Comparison of ENCODE assay signal across 30 mouse cellular contexts in genomic region chr9:28783834-28784233, GRCm38 (mm10).
A peak's percentile ranks its signal among the peaks of the same experiment; 100 is the strongest.
DNase-seq lines count a peak whose midpoint lies in the region; ATAC-seq and TF ChIP-seq lines count a peak whose summit lies in the region.
"Had no signal": no experiment of that assay in that cellular context is flagged by ENCODE, and none has a peak within 500 bp of the region (broad histone marks: within the 10 kb centered on the region; RNA-seq: fewer than 3 reads in every experiment).

No protein-coding gene starts in this region.

- TF ChIP-seq EP300 in stomach, postnatal 0 days (optimal IDR thresholded peaks at IDR 0.05) = no peak

- H3K9ac ChIP-seq in embryonic facial prominence, embryonic 14.5 days (ENCODE audit: low read depth, low read length) = no peak overlapping the region
- no peak overlapping the region for H3K9ac ChIP-seq in lung, embryonic 14.5 days
- no peak overlapping the region for H3K9ac ChIP-seq in intestine, embryonic 16.5 days (ENCODE audit: low read depth, low read length)
- no peak overlapping the region for H3K9ac ChIP-seq in stomach, postnatal 0 days (ENCODE audit: low read length)
- H3K9ac ChIP-seq: embryonic facial prominence, embryonic 12.5 days; embryonic facial prominence, embryonic 15.5 days; forebrain, embryonic 13.5 days; forebrain, embryonic 15.5 days; forebrain, postnatal 0 days had no signal

- no peaks in the 10 kb centered on the region for H3K9me3 ChIP-seq in embryonic facial prominence, embryonic 14.5 days (ENCODE audit: control insufficient read depth, low read length)
- H3K9me3 ChIP-seq in embryonic facial prominence, embryonic 10.5 days = no peaks in the 10 kb centered on the region
- H3K9me3 ChIP-seq in lung, embryonic 14.5 days (ENCODE audit: low read depth, low read length) = no peaks in the 10 kb centered on the region
- no peaks in the 10 kb centered on the region for H3K9me3 ChIP-seq in intestine, embryonic 16.5 days (ENCODE audit: control insufficient read depth, low read length)
- H3K9me3 ChIP-seq in stomach, postnatal 0 days (ENCODE audit: control insufficient read depth, low read length) = no peaks in the 10 kb centered on the region
- H3K9me3 ChIP-seq: embryonic facial prominence, embryonic 12.5 days; embryonic facial prominence, embryonic 15.5 days; forebrain, embryonic 10.5 days; forebrain, embryonic 13.5 days; forebrain, embryonic 15.5 days; G1E had no signal

- WGBS in embryonic facial prominence, embryonic 14.5 days = 66% methylated on average over 4 of the region's 4 CpGs
- 67% methylated on average over 4 of the region's 4 CpGs for WGBS in embryonic facial prominence, embryonic 10.5 days
- 36% methylated on average over 4 of the region's 4 CpGs for WGBS in lung, embryonic 14.5 days
- WGBS in lung, adult 2 months = 37% methylated on average over 4 of the region's 4 CpGs
- 38% methylated on average over 4 of the region's 4 CpGs for WGBS in intestine, embryonic 16.5 days
- 40% methylated on average over 4 of the region's 4 CpGs for WGBS in stomach, postnatal 0 days

- DNase-seq in embryonic facial prominence, embryonic 14.5 days (ENCODE audit: low spot score) = peak; percentile 19
- DNase-seq in embryonic facial prominence, embryonic 10.5 days (ENCODE audit: low spot score) = no peak
- peak; percentile 13 for DNase-seq in lung, embryonic 14.5 days
- DNase-seq in lung, adult 2 months = no peak
- peak; percentile 17 for DNase-seq in stomach, postnatal 0 days (ENCODE audit: low spot score)
- DNase-seq in gastrocnemius, adult 8-10 months (ENCODE audit: low spot score in 2 of 2) = no peak
- DNase-seq in heart, adult 11 months = no peak
- DNase-seq: adrenal gland, adult 8-10 months; adrenal gland, postnatal 14 days; adrenal gland, postnatal 36 days; B cell, adult 2 months; cerebellum, adult 11-12 months; cerebellum, adult 2 months; cerebellum, adult 9-10 months; cerebellum, postnatal 10 days; cerebellum, postnatal 36 days; embryo, embryonic 11 days; forebrain, postnatal 0 days had no signal

- H3K27ac ChIP-seq in embryonic facial prominence, embryonic 14.5 days (replicated peaks; ENCODE audit: low read depth, low read length) = no peak overlapping the region
- H3K27ac ChIP-seq in embryonic facial prominence, embryonic 10.5 days (replicated peaks) = no peak overlapping the region
- H3K27ac ChIP-seq in lung, embryonic 14.5 days (ENCODE audit: low read depth) = no peak overlapping the region
- no peak overlapping the region for H3K27ac ChIP-seq in intestine, embryonic 16.5 days (ENCODE audit: low read length)
- H3K27ac ChIP-seq in stomach, postnatal 0 days (replicated peaks) = no peak overlapping the region
- H3K27ac ChIP-seq: embryonic facial prominence, embryonic 12.5 days; embryonic facial prominence, embryonic 15.5 days; forebrain, embryonic 10.5 days; forebrain, embryonic 13.5 days; forebrain, embryonic 15.5 days had no signal

- TF ChIP-seq POLR2A in lung, adult 2 months (IDR thresholded peaks at IDR 0.05; ENCODE audit: borderline replicate concordance, extremely low read depth, low read depth, low read length) = no peak

- H3K4me3 ChIP-seq in embryonic facial prominence, embryonic 14.5 days (ENCODE audit: low read depth, low read length) = no peak overlapping the region
- no peak overlapping the region for H3K4me3 ChIP-seq in embryonic facial prominence, embryonic 10.5 days
- no peak overlapping the region for H3K4me3 ChIP-seq in lung, embryonic 14.5 days (ENCODE audit: low read depth, low read length)
- no peak overlapping the region for H3K4me3 ChIP-seq in lung, adult 2 months (replicated peaks; ENCODE audit: extremely low read depth, low read depth, low read length)
- no peak overlapping the region for H3K4me3 ChIP-seq in intestine, embryonic 16.5 days (ENCODE audit: low read length)
- H3K4me3 ChIP-seq in stomach, postnatal 0 days (ENCODE audit: low read depth, low read length) = no peak overlapping the region
- H3K4me3 ChIP-seq: embryonic facial prominence, embryonic 12.5 days; embryonic facial prominence, embryonic 15.5 days; erythroblast, embryonic 14.5 days; forebrain, embryonic 10.5 days; forebrain, embryonic 13.5 days; forebrain, embryonic 15.5 days had no signal

- H3K4me1 ChIP-seq in embryonic facial prominence, embryonic 14.5 days (ENCODE audit: control insufficient read depth, insufficient read depth, low read length) = no peaks in the 10 kb centered on the region
- H3K4me1 ChIP-seq in embryonic facial prominence, embryonic 10.5 days = peaks cover under 1% of the 10 kb centered on the region; the same call in 1 of the 2 replicates
- no peaks in the 10 kb centered on the region for H3K4me1 ChIP-seq in lung, embryonic 14.5 days (ENCODE audit: insufficient read depth)
- H3K4me1 ChIP-seq in lung, adult 2 months (ENCODE audit: control insufficient read depth, insufficient read depth, low read length) = no peaks in the 10 kb centered on the region
- H3K4me1 ChIP-seq in intestine, embryonic 16.5 days (ENCODE audit: control insufficient read depth, insufficient read depth, low read length) = no peaks in the 10 kb centered on the region
- H3K4me1 ChIP-seq in stomach, postnatal 0 days (replicated peaks; ENCODE audit: control insufficient read depth, insufficient read depth) = no peaks in the 10 kb centered on the region
- H3K4me1 ChIP-seq: embryonic facial prominence, embryonic 15.5 days; forebrain, embryonic 13.5 days; forebrain, embryonic 15.5 days had no signal

- peak; percentile 47; the same call in 1 of the 2 replicates for ATAC-seq in embryonic facial prominence, embryonic 14.5 days (ENCODE audit: low read depth)
- no peak for ATAC-seq in lung, embryonic 14.5 days (ENCODE audit: insufficient read depth)
- peak; percentile 98 for ATAC-seq in intestine, embryonic 16.5 days
- ATAC-seq in stomach, postnatal 0 days (ENCODE audit: low FRiP score, low TSS enrichment) = peak; percentile 74; the same call in 1 of the 2 replicates
- ATAC-seq: activated CD4-positive, CD25-positive, alpha-beta regulatory T cell, adult 4 months; CD4-positive, CD25-positive, alpha-beta regulatory T cell, adult 4 months; forebrain, embryonic 13.5 days; forebrain, embryonic 15.5 days; forebrain, postnatal 0 days; Patski had no signal

- no peaks in the 10 kb centered on the region for H3K36me3 ChIP-seq in embryonic facial prominence, embryonic 14.5 days (ENCODE audit: control insufficient read depth, insufficient read depth, low read length)
- H3K36me3 ChIP-seq in embryonic facial prominence, embryonic 10.5 days (replicated peaks) = no peaks in the 10 kb centered on the region
- no peaks in the 10 kb centered on the region for H3K36me3 ChIP-seq in lung, embryonic 14.5 days (ENCODE audit: insufficient read depth)
- H3K36me3 ChIP-seq in intestine, embryonic 16.5 days (ENCODE audit: control insufficient read depth, insufficient read depth, low read length) = no peaks in the 10 kb centered on the region
- no peaks in the 10 kb centered on the region for H3K36me3 ChIP-seq in stomach, postnatal 0 days (ENCODE audit: control insufficient read depth, insufficient read depth, low read length)
- H3K36me3 ChIP-seq: embryonic facial prominence, embryonic 12.5 days; embryonic facial prominence, embryonic 15.5 days; forebrain, embryonic 10.5 days; forebrain, embryonic 15.5 days; G1E had no signal

- H3K4me2 ChIP-seq in embryonic facial prominence, embryonic 14.5 days (ENCODE audit: low read depth, low read length) = no peak overlapping the region
- no peak overlapping the region for H3K4me2 ChIP-seq in lung, embryonic 14.5 days
- no peak overlapping the region for H3K4me2 ChIP-seq in intestine, embryonic 16.5 days (ENCODE audit: low read depth, low read length)
- no peak overlapping the region for H3K4me2 ChIP-seq in stomach, postnatal 0 days (replicated peaks; ENCODE audit: low read depth)
- H3K4me2 ChIP-seq: embryonic facial prominence, embryonic 12.5 days; embryonic facial prominence, embryonic 15.5 days; forebrain, embryonic 13.5 days; forebrain, embryonic 15.5 days had no signal

- TF ChIP-seq CTCF in lung, embryonic 14.5 days (IDR thresholded peaks at IDR 0.05; ENCODE audit: low read depth) = no peak
- no peak for TF ChIP-seq CTCF in lung, adult 2 months (IDR thresholded peaks at IDR 0.05; ENCODE audit: insufficient read depth, low read length)
- TF ChIP-seq CTCF in stomach, postnatal 0 days (IDR thresholded peaks at IDR 0.05; ENCODE audit: low read depth) = no peak

- no peaks in the 10 kb centered on the region for H3K27me3 ChIP-seq in embryonic facial prominence, embryonic 14.5 days (replicated peaks; ENCODE audit: control insufficient read depth, insufficient read depth, low read length)
- H3K27me3 ChIP-seq in embryonic facial prominence, embryonic 10.5 days (replicated peaks; ENCODE audit: low read depth, poor library complexity, severe bottlenecking) = no peaks in the 10 kb centered on the region
- no peaks in the 10 kb centered on the region for H3K27me3 ChIP-seq in lung, embryonic 14.5 days (ENCODE audit: insufficient read depth, low read length)
- H3K27me3 ChIP-seq in intestine, embryonic 16.5 days (replicated peaks; ENCODE audit: control insufficient read depth, insufficient read depth, low read length) = no peaks in the 10 kb centered on the region
- no peaks in the 10 kb centered on the region for H3K27me3 ChIP-seq in stomach, postnatal 0 days (ENCODE audit: control insufficient read depth, insufficient read depth, low read length)
- H3K27me3 ChIP-seq: CH12.LX; embryonic facial prominence, embryonic 12.5 days; embryonic facial prominence, embryonic 15.5 days; forebrain, embryonic 13.5 days; forebrain, embryonic 15.5 days had no signal

Comparison
In these comparisons a context has a peak if more than half of its experiments do, and no peak if none do; other contexts are left out.
1. DNase-seq: peak in embryonic facial prominence, embryonic 14.5 days (single experiment), lung, embryonic 14.5 days (single experiment) and stomach, postnatal 0 days (single experiment); none in embryonic facial prominence, embryonic 10.5 days (single experiment), lung, adult 2 months (single experiment), gastrocnemius, adult 8-10 months (0 of 2) and heart, adult 11 months (single experiment).